Mouse (Mus musculus): ENCODE results near the gene Gba.

- TF ChIP-seq POLR2A (IDR thresholded peaks at IDR 0.05; ENCODE audit: low read depth, low read length): peak; percentile 21; the same call in 1 of the 2 replicates
- TF ChIP-seq CTCF (IDR thresholded peaks at IDR 0.05; ENCODE audit: extremely low read depth, insufficient read depth, insufficient read length, insufficient replicate concordance): no peak
Measured at GRCm38 (mm10) chr3:89213803-89214530, 11.2 kb downstream of the Gba start.
